Mouse (Mus musculus) testis, adult 2 months (tissue): ENCODE data around the gene Odf3l2. TPM values are rescaled to one million over a fixed set of nuclear protein-coding genes. Genes with fewer than 3 reads are reported as not detected.

Experiments
- H3K27ac ChIP-seq: fragments of 200-500 bp; 2 replicates; pipeline ENCODE4 v1.5.1; 2012; ENCODE audit warnings: low read depth, low read length; ENCODE audit not compliant: control insufficient read depth, insufficient read depth
- H3K27me3 ChIP-seq: fragments of 200-500 bp; 2 replicates; pipeline ENCODE4 v1.6.1; 2012; ENCODE audit warnings: mild to moderate bottlenecking, low read length, moderate library complexity; ENCODE audit not compliant: control insufficient read depth, insufficient read depth
- H3K36me3 ChIP-seq: fragments of 200-500 bp; 2 replicates; pipeline ENCODE4 v1.6.1; 2012; ENCODE audit warnings: mild to moderate bottlenecking, low read length; ENCODE audit not compliant: control insufficient read depth, insufficient read depth
- H3K4me1 ChIP-seq: fragments of 200-500 bp; 2 replicates; pipeline ENCODE4 v1.6.1; 2012; ENCODE audit warnings: low read length; ENCODE audit not compliant: control insufficient read depth, insufficient read depth
- H3K4me3 ChIP-seq: fragments of 200-500 bp; 2 replicates; pipeline ENCODE4 v1.5.1; 2012; ENCODE audit warnings: low read depth, mild to moderate bottlenecking, low read length, moderate library complexity, mixed read lengths; ENCODE audit not compliant: control insufficient read depth
- CTCF ChIP-seq: fragments of 200-500 bp; IDR thresholded peaks from 2 replicates; pipeline ENCODE4 v1.5.1; 2012; ENCODE audit warnings: low read depth, mild to moderate bottlenecking, inconsistent platforms, low read length, moderate library complexity; ENCODE audit not compliant: control insufficient read depth, insufficient read depth, insufficient replicate concordance
- POLR2A ChIP-seq: fragments of 200-500 bp; IDR thresholded peaks from 2 replicates; pipeline ENCODE4 v1.6.1; 2012; ENCODE audit warnings: low read depth, mild to moderate bottlenecking, inconsistent platforms, low read length, moderate library complexity; ENCODE audit not compliant: control insufficient read depth
- polyA plus RNA-seq: library from polyadenylated mRNA; depleted of rRNA; stranded (reverse); fragments of >200 nt; gene quantifications from 2 replicates; pipeline ENCODE4 v1.2.3, GENCODE M21; 2012

Gene Odf3l2
- polyA plus RNA-seq, 1 experiment, result not detected

- no peaks in the 10 kb centered on the region for H3K36me3 ChIP-seq
- no peak overlapping the region for H3K27ac ChIP-seq
- H3K27me3 ChIP-seq, result no peaks in the 10 kb centered on the region
- no peak overlapping the region for H3K4me3 ChIP-seq
- TF ChIP-seq CTCF (no peak), POLR2A (no peak)
- H3K4me1 ChIP-seq, result peaks cover 24% of the 10 kb centered on the region
These were observed 29.2 kb downstream of the Odf3l2 start for GRCm38 (mm10) chr10:79616376-79616775.

GRCm38 (mm10) chr10:79615860-79616259 lies 29.7 kb downstream of the Odf3l2 start:
- no peak overlapping the region for H3K27ac ChIP-seq
- H3K27me3 ChIP-seq, result no peaks in the 10 kb centered on the region
- no peak for TF ChIP-seq POLR2A
- no peak for TF ChIP-seq CTCF
- no peak overlapping the region for H3K4me3 ChIP-seq
- H3K4me1 ChIP-seq, result peaks cover 25% of the 10 kb centered on the region
- no peaks in the 10 kb centered on the region for H3K36me3 ChIP-seq

- Histone ChIP-seq H3K36me3 (no peaks in the 10 kb centered on the region), H3K4me1 (peaks cover 25% of the 10 kb centered on the region), H3K27ac (no peak overlapping the region), H3K4me3 (no peak overlapping the region), H3K27me3 (no peaks in the 10 kb centered on the region)
- TF ChIP-seq POLR2A, result no peak
- no peak for TF ChIP-seq CTCF
These were observed 31.3 kb downstream of the Odf3l2 start for GRCm38 (mm10) chr10:79614305-79614643.

GRCm38 (mm10) chr10:79613578-79614304 lies 31.8 kb downstream of the Odf3l2 start, which contains the start of gene C2cd4c:
C2cd4c (minus strand) TSS chr10:79614025.
- Histone ChIP-seq H3K27me3 (no peaks in the 10 kb centered on the region), H3K27ac (no peak within 1 kb of the TSS), H3K36me3 (no peaks in the 10 kb centered on the region), H3K4me1 (peaks cover 25% of the 10 kb centered on the region), H3K4me3 (peak within 1 kb of the TSS; percentile 66)
- TF ChIP-seq CTCF, result no peak
- TF ChIP-seq POLR2A, result no peak

GRCm38 (mm10) chr10:79612192-79613135 lies 33.1 kb downstream of the Odf3l2 start:
- Histone ChIP-seq H3K4me1 (peaks cover 25% of the 10 kb centered on the region), H3K27ac (no peak overlapping the region), H3K27me3 (no peaks in the 10 kb centered on the region)

GRCm38 (mm10) chr10:79611296-79611695 lies 34.2 kb downstream of the Odf3l2 start:
- H3K27me3 ChIP-seq, result no peaks in the 10 kb centered on the region
- H3K36me3 ChIP-seq, result no peaks in the 10 kb centered on the region
- TF ChIP-seq CTCF, result no peak
- TF ChIP-seq POLR2A, result no peak
- H3K4me1 ChIP-seq, result peaks cover 25% of the 10 kb centered on the region
- no peak overlapping the region for H3K27ac ChIP-seq
- H3K4me3 ChIP-seq, result no peak overlapping the region

More at GRCm38 (mm10) chr10:79612192-79613135, 33.1 kb downstream of the Odf3l2 start:
- no peak overlapping the region for H3K4me3 ChIP-seq
- TF ChIP-seq POLR2A (no peak), CTCF (peak; percentile 21; the same call in 1 of the 2 replicates)
- H3K36me3 ChIP-seq, result no peaks in the 10 kb centered on the region

- Histone ChIP-seq H3K36me3 (no peaks in the 10 kb centered on the region), H3K27ac (no peak overlapping the region), H3K27me3 (no peaks in the 10 kb centered on the region), H3K4me3 (no peak overlapping the region), H3K4me1 (peaks cover 25% of the 10 kb centered on the region)
- TF ChIP-seq POLR2A, result no peak
These were observed 36.3 kb downstream of the Odf3l2 start for GRCm38 (mm10) chr10:79609276-79609675.
